Mouse (Mus musculus) liver, adult 2 months (tissue): ENCODE measurements around the gene Fam83d.

Source experiments
- CTCF ChIP-seq: fragments of 200-500 bp; IDR thresholded peaks from 2 replicates; pipeline ENCODE4 v1.5.1; 2011; ENCODE audit warnings: low read depth, low read length, control low read depth
- POLR2A ChIP-seq: fragments of 200-500 bp; IDR thresholded peaks from 2 replicates; pipeline ENCODE4 v1.6.1; 2011; ENCODE audit warnings: low read length, control low read depth; ENCODE audit not compliant: insufficient read depth; ENCODE audit errors: extremely low read depth

- no peak for TF ChIP-seq CTCF
- no peak for TF ChIP-seq POLR2A
Observed at GRCm38 (mm10) chr2:158828124-158828523, 60.2 kb downstream of the Fam83d start.
